10 mouse cellular contexts compared by ENCODE assay signal in the genomic region with DNA sequence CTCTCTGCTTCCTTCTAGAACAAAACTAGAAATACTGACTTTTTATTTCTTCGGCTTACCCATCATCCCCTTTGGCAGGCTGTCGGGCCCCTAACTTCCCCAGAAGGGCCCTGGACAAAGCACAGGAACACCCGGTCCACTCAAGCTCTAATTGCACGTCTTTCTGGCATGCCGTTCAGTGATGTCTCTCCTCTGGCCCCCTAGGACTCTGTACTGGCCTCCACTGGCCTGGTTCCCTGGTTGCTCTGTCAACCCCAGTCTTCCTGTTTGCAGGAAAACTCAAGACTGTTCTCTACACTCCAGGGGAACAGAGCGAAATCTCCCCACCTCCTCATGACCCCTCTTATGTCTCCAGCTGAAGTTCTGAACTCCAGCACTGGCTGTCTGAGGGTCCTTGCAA. TPM values are rescaled to one million over a fixed set of nuclear protein-coding genes. Genes with fewer than 3 reads are reported as not detected.
DNase-seq lines count a peak whose midpoint lies in the region; ATAC-seq and TF ChIP-seq lines count a peak whose summit lies in the region.
"Had no signal": no experiment of that assay in that cellular context is flagged by ENCODE, and none has a peak within 500 bp of the region (broad histone marks: within the 10 kb centered on the region; RNA-seq: fewer than 3 reads in every experiment).

No protein-coding gene starts in this region.

- 0 out of 2 replicates have a peak overlapping the region, but pooled peaks have one; percentile 1 for H3K27ac ChIP-seq in intestine, embryonic 14.5 days (ENCODE audit: low read depth)
- no peak overlapping the region for H3K27ac ChIP-seq in intestine, embryonic 16.5 days (ENCODE audit: low read length)
- H3K27ac ChIP-seq in embryonic facial prominence, embryonic 12.5 days = peak overlapping the region; percentile 89
- H3K27ac ChIP-seq in gastrocnemius, adult 2 months = peak overlapping the region; percentile 48; the same call in 1 of the 2 replicates
- peak overlapping the region; percentile 93 for H3K27ac ChIP-seq in midbrain, embryonic 10.5 days (replicated peaks)
- H3K27ac ChIP-seq: liver, embryonic 13.5 days had no signal

- no peak overlapping the region for H3K4me2 ChIP-seq in intestine, embryonic 14.5 days (ENCODE audit: low read length)
- no peak overlapping the region for H3K4me2 ChIP-seq in intestine, embryonic 16.5 days (ENCODE audit: low read depth, low read length)
- H3K4me2 ChIP-seq in embryonic facial prominence, embryonic 12.5 days (replicated peaks) = no peak overlapping the region
- H3K4me2 ChIP-seq: liver, embryonic 13.5 days had no signal

- no peak overlapping the region for H3K9ac ChIP-seq in intestine, embryonic 14.5 days (ENCODE audit: low read length)
- no peak overlapping the region for H3K9ac ChIP-seq in intestine, embryonic 16.5 days (ENCODE audit: low read depth, low read length)
- H3K9ac ChIP-seq in embryonic facial prominence, embryonic 12.5 days = no peak overlapping the region
- H3K9ac ChIP-seq: liver, embryonic 13.5 days had no signal

- H3K4me3 ChIP-seq in intestine, embryonic 14.5 days (ENCODE audit: low read depth, low read length) = no peak overlapping the region
- H3K4me3 ChIP-seq in intestine, embryonic 16.5 days (ENCODE audit: low read length) = no peak overlapping the region
- H3K4me3 ChIP-seq in embryonic facial prominence, embryonic 12.5 days = no peak overlapping the region
- H3K4me3 ChIP-seq in gastrocnemius, adult 2 months = no peak overlapping the region; the same call in 1 of the 2 replicates
- peak overlapping the region; percentile 46; the same call in 1 of the 2 replicates for H3K4me3 ChIP-seq in midbrain, embryonic 10.5 days
- H3K4me3 ChIP-seq: liver, embryonic 13.5 days had no signal

- TF ChIP-seq CTCF in gastrocnemius, adult 2 months (IDR thresholded peaks at IDR 0.05) = no peak

- no peak for ATAC-seq in intestine, embryonic 14.5 days (replicated peaks; ENCODE audit: low FRiP score, low TSS enrichment, low read depth)
- no peak for ATAC-seq in intestine, embryonic 16.5 days
- ATAC-seq in embryonic facial prominence, embryonic 12.5 days (ENCODE audit: insufficient number of reproducible peaks, insufficient read depth, low FRiP score, low TSS enrichment) = no peak
- ATAC-seq in inflammation-experienced regulatory T-cells, adult 6 months = no peak

- H3K36me3 ChIP-seq in intestine, embryonic 14.5 days (ENCODE audit: control insufficient read depth, insufficient read depth, low read length) = no peaks in the 10 kb centered on the region
- no peaks in the 10 kb centered on the region for H3K36me3 ChIP-seq in intestine, embryonic 16.5 days (ENCODE audit: control insufficient read depth, insufficient read depth, low read length)
- no peaks in the 10 kb centered on the region for H3K36me3 ChIP-seq in embryonic facial prominence, embryonic 12.5 days
- H3K36me3 ChIP-seq in midbrain, embryonic 10.5 days = no peaks in the 10 kb centered on the region
- H3K36me3 ChIP-seq: liver, embryonic 13.5 days had no signal

- no peak for DNase-seq in intestine, embryonic 14.5 days (ENCODE audit: low spot score)
- DNase-seq in gastrocnemius, adult 2 months = peak; percentile 49
- peak; percentile 38 for DNase-seq in midbrain, embryonic 10.5 days (ENCODE audit: low spot score)
- no peak for DNase-seq in left cerebral cortex, postnatal 25 days (ENCODE audit: low spot score in 2 of 2)
- DNase-seq in cerebellum, adult 18-20 months = no peak
- DNase-seq: kidney, adult 11 months; liver, embryonic 13.5 days had no signal

- intact Hi-C loops in gastrocnemius, adult 2 months (cut with DNase I) = no loop called here
- intact Hi-C loops in left cerebral cortex, postnatal 25 days (cut with DNase I) = no loop called here

- no peaks in the 10 kb centered on the region for H3K27me3 ChIP-seq in intestine, embryonic 14.5 days (replicated peaks; ENCODE audit: control insufficient read depth, insufficient read depth, low read length)
- H3K27me3 ChIP-seq in intestine, embryonic 16.5 days (replicated peaks; ENCODE audit: control insufficient read depth, insufficient read depth, low read length) = no peaks in the 10 kb centered on the region
- no peaks in the 10 kb centered on the region for H3K27me3 ChIP-seq in embryonic facial prominence, embryonic 12.5 days
- no peaks in the 10 kb centered on the region for H3K27me3 ChIP-seq in midbrain, embryonic 10.5 days (ENCODE audit: low read depth, poor library complexity, severe bottlenecking)

- WGBS in intestine, embryonic 14.5 days = 55% methylated on average over 6 of the region's 6 CpGs
- WGBS in intestine, embryonic 16.5 days = 63% methylated on average over 6 of the region's 6 CpGs
- WGBS in embryonic facial prominence, embryonic 12.5 days = 29% methylated on average over 6 of the region's 6 CpGs
- WGBS in midbrain, embryonic 10.5 days = 20% methylated on average over 6 of the region's 6 CpGs

- H3K4me1 ChIP-seq in intestine, embryonic 14.5 days (replicated peaks; ENCODE audit: control insufficient read depth, insufficient read depth, low read length) = peaks cover 39% of the 10 kb centered on the region
- H3K4me1 ChIP-seq in intestine, embryonic 16.5 days (ENCODE audit: control insufficient read depth, insufficient read depth, low read length) = peaks cover 22% of the 10 kb centered on the region
- peaks cover 51% of the 10 kb centered on the region for H3K4me1 ChIP-seq in embryonic facial prominence, embryonic 12.5 days
- H3K4me1 ChIP-seq in midbrain, embryonic 10.5 days = peaks cover 78% of the 10 kb centered on the region

- no peaks in the 10 kb centered on the region for H3K9me3 ChIP-seq in intestine, embryonic 14.5 days (ENCODE audit: control insufficient read depth, low read length)
- H3K9me3 ChIP-seq in intestine, embryonic 16.5 days (ENCODE audit: control insufficient read depth, low read length) = no peaks in the 10 kb centered on the region
- H3K9me3 ChIP-seq in embryonic facial prominence, embryonic 12.5 days = no peaks in the 10 kb centered on the region
- no peaks in the 10 kb centered on the region for H3K9me3 ChIP-seq in midbrain, embryonic 10.5 days (replicated peaks)
- H3K9me3 ChIP-seq: liver, embryonic 13.5 days had no signal

RNA-seq across cellular contexts. Expression of gene Cpa5, which starts 7.9 kb away (rescaled TPM):
- 0.19 and 0.23 TPM in 2 replicates for polyA plus RNA-seq in intestine, embryonic 14.5 days (2014; fragmentation: Nextera tagmentation; extraction: Ambion mirVana)
- not detected in 2 replicates for polyA plus RNA-seq in intestine, embryonic 16.5 days (2015; fragmentation: Nextera tagmentation; extraction: Ambion mirVana)
- 0.22 and 0.33 TPM in 2 replicates for polyA plus RNA-seq in embryonic facial prominence, embryonic 12.5 days (2016; fragmentation: Nextera tagmentation; extraction: Ambion mirVana)
- total RNA-seq in gastrocnemius, adult 2 months (2021) = not detected
- 0.30 and 0.74 TPM in 2 replicates for polyA plus RNA-seq in midbrain, embryonic 10.5 days (2016; fragmentation: Nextera tagmentation; extraction: Ambion mirVana)
- total RNA-seq in left cerebral cortex, postnatal 25 days (2021) = not detected
- polyA plus RNA-seq in inflammation-experienced regulatory T-cells, adult 6 months (2017; shearing (Covaris generic)) = not detected
- polyA plus RNA-seq: liver, embryonic 13.5 days had no signal

RNA-seq across cellular contexts. Expression of gene Cpa1, which starts 20.3 kb away (rescaled TPM):
- polyA plus RNA-seq in intestine, embryonic 14.5 days (2014; fragmentation: Nextera tagmentation; extraction: Ambion mirVana) = 2.6 and 167 TPM in 2 replicates
- polyA plus RNA-seq in intestine, embryonic 16.5 days (2015; fragmentation: Nextera tagmentation; extraction: Ambion mirVana) = 358 and 408 TPM in 2 replicates
- 0.22 and 0.29 TPM in 2 replicates for polyA plus RNA-seq in embryonic facial prominence, embryonic 12.5 days (2016; fragmentation: Nextera tagmentation; extraction: Ambion mirVana)
- not detected for total RNA-seq in gastrocnemius, adult 2 months (2021)
- 0.19 TPM in 1 of 2 replicates, not detected in the other for polyA plus RNA-seq in midbrain, embryonic 10.5 days (2016; fragmentation: Nextera tagmentation; extraction: Ambion mirVana)
- not detected for total RNA-seq in left cerebral cortex, postnatal 25 days (2021)
- not detected for polyA plus RNA-seq in inflammation-experienced regulatory T-cells, adult 6 months (2017; shearing (Covaris generic))

RNA-seq across cellular contexts. Expression of gene Cpa4, which starts 50.6 kb away (rescaled TPM):
- polyA plus RNA-seq in intestine, embryonic 14.5 days (2014; fragmentation: Nextera tagmentation; extraction: Ambion mirVana) = 0.73 and 0.93 TPM in 2 replicates
- polyA plus RNA-seq in intestine, embryonic 16.5 days (2015; fragmentation: Nextera tagmentation; extraction: Ambion mirVana) = 0.39 and 0.58 TPM in 2 replicates
- polyA plus RNA-seq in embryonic facial prominence, embryonic 12.5 days (2016; fragmentation: Nextera tagmentation; extraction: Ambion mirVana) = 0.79 and 1.3 TPM in 2 replicates
- not detected for total RNA-seq in gastrocnemius, adult 2 months (2021)
- 1.3 and 2.3 TPM in 2 replicates for polyA plus RNA-seq in midbrain, embryonic 10.5 days (2016; fragmentation: Nextera tagmentation; extraction: Ambion mirVana)
- total RNA-seq in left cerebral cortex, postnatal 25 days (2021) = under 1 TPM; 0.16 to 0.18 TPM
- not detected for polyA plus RNA-seq in inflammation-experienced regulatory T-cells, adult 6 months (2017; shearing (Covaris generic))

Comparison
In these comparisons a context has a peak if more than half of its experiments do, and no peak if none do; other contexts are left out.
1. DNase-seq: peak in gastrocnemius, adult 2 months (single experiment) and midbrain, embryonic 10.5 days (single experiment); none in intestine, embryonic 14.5 days (single experiment), left cerebral cortex, postnatal 25 days (0 of 2) and cerebellum, adult 18-20 months (0 of 2).